Mouse (Mus musculus): Measurements from ENCODE around the gene Phyhipl.

Gene Phyhipl

GRCm38 (mm10) chr10:70655828-70656227 lies at the start of gene Phyhipl:
Gene Phyhipl, minus strand, starts transcription at chr10:70655965.
- DNase-seq = no peak

DNA sequence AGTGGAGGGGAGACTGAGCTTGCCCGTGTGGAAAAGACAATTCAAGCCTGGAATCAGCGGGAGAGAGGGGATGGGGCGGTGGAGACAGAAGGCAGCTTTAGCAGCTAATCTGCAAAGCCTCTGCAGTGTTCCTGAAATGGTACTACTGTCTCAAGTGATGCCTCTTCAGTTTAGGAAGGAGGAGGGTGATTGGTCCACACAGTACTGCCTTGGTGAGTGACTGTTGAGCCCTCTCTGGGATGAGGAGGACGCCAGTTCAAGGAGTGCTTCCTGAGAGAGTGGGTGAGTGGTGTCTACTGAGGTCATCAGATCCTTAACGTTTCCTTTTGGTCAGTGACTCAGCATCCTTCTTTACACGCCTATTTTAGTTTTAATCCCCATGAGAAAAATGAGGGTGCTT lies 47.4 kb upstream of the Phyhipl start:
- no peak for DNase-seq

DNA sequence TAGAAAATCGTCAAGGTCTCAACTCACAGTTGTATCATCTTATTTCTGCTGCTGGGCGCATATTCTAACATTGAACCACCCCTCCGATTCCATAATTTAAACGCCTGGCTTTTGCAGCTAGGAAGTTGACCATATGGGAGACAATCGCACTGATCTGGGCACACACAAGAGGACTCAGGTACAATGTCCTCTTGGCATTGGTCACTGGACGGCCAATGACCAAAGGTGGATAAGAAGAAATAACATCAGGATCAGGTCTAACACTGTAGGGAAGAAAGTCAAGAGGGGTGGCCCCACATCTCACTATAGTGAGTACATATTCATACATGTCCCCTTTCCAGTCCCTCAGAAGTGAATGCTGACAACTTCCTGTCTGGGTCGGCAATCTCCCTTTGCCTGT lies 43.8 kb upstream of the Phyhipl start:
- no peak for DNase-seq

- DNase-seq = no peak
Measured at GRCm38 (mm10) chr10:70698014-70698413, 42.2 kb upstream of the Phyhipl start.

GRCm38 (mm10) chr10:70696748-70697585 lies 41.2 kb upstream of the Phyhipl start:
- no peak for DNase-seq

- no peak for DNase-seq
Measured at GRCm38 (mm10) chr10:70689346-70689745, 33.6 kb upstream of the Phyhipl start.

- no peak for DNase-seq
Measured at GRCm38 (mm10) chr10:70688881-70689280, 33.1 kb upstream of the Phyhipl start.

DNA sequence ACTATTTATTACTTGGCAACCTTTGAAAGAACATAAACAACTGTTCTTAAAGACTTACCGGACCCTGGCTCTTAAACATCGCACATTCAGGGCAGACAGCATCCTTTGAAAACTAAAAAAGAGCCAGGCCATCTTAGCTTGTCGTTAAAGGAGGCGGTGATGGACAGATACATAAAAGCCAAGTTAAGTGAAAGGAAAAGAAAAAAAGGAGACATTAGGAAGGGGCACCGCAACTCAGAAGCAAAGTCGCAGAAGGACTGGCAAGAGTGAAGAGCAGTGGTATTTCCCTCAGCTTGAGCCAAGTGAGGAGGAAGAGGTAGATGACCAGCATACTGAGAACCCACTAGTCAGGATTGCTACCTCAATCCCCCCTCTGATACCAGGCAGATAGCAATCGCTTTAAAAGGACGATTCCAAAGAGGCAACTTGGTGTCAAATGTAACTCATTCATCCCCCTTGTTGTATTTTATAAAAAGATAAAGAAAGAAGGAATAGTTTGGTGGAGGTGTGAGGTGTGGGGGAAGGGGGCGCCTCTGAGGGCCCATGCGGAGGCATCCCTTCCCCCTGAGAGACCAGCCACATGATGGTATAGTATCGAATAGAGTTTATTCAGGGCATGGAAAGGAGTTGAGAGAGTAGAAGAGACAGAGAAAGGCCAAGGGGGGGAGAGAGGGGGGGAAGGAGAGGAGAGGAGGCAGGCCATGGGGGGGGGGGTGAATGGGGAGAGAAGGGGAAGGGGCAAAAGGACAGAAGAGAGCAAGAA lies 31.4 kb upstream of the Phyhipl start:
- no peak for DNase-seq

DNA sequence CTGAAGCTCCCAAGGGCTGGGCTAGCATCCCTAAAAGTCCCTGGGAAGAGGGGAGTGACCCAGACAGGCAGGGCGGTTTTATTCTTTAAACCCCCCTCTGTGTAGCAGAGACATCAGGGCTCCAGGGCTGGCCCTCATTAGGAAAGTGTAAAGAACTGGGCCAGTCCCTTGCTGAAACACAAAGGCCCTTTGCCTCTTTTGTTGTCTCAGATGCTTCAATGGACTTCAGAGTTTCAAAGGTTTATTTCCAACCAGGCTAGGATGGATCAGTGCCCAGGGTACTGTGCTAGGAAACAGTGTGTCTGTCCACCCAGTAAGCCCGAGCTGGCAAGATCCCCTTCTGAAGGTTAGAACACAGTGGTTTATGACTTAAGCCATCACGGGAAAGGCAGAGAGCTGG lies 30.7 kb upstream of the Phyhipl start:
- DNase-seq = peak; percentile 16

GRCm38 (mm10) chr10:70683508-70683907 lies 27.7 kb upstream of the Phyhipl start:
- no peak for DNase-seq

DNA sequence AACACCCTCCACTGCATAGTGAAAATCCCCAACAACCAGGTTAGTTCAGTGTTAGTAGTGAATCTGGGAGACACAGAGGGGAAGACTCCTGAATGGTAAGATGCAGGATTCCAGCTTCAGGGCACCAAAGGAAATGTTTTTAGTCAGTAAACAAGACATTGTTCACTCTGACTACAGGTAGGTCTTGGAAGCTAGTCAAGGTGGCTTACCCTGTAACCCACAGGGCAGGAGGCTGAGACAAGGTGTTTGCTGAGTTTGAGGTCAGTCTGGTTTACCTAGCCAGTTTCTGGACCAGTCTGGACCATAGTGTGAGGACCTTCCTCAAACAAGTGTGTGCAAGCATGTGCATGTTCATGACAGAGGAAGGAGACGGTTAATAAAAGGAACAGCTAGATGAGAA lies 22.2 kb upstream of the Phyhipl start:
- DNase-seq = no peak

GRCm38 (mm10) chr10:70656272-70656671 lies 507 bp upstream of the Phyhipl start:
- no peak for DNase-seq

- no peak for DNase-seq
Measured at GRCm38 (mm10) chr10:70654655-70655054, 1.1 kb downstream of the Phyhipl start.

DNA sequence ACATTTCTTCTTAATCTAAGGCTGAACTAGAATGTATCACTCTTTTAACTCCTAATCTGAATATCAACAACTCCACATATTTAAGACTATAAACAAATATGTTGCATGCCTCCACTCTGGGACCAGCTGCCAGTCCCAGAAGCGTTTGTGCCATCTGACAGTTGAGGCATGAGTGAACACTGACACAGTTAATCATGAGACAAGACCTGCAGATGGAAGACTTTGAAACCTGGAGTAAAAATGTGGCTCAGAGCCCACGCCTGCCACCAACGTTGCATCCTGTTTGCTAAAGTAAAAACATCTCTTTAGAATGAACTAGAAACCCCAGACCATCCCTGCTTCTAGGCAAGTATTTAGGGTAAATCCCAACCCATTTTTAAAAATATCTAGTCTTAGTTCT lies 1.6 kb downstream of the Phyhipl start:
- no peak for DNase-seq

- no peak for DNase-seq
Measured at GRCm38 (mm10) chr10:70651769-70652648, 3.8 kb downstream of the Phyhipl start.

DNA sequence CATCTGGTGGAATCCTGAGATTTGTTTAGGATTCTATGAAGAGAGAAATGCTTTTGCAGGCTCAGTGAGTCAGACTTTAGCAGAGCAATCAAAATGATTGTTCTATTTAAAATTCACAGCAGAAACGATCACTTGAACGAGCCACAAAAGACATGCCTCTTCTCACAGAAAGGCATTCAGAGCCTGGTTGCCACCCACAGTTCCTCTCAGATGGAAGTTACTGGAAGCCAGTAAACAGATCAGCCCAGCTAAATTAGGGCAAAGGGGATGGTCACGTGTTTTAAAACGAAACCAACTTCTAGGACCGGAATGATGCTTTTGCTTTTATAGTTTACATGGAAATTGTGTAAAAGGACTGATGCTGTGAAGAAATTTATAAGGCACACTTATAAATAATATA lies 6.9 kb downstream of the Phyhipl start:
- peak; percentile 28 for DNase-seq

DNA sequence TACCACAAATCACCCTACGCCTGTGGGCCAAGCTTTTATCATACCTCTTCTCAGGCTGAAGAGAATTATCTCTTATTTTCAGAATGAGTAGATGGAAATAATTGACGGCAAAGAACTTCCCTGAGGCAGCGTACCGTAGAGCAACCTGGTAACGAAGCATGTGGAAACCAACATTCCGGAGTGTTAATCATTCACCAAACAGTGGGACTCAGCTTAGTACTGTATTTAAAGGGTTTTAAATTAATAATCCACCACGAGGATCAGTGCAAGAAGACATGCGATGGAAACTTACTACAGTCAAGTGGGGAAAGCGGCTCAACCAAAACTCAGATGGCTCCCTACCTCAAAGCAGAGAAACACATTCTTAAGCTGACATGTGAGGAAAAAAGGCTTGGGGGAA lies 12.6 kb downstream of the Phyhipl start:
- DNase-seq = no peak

DNA sequence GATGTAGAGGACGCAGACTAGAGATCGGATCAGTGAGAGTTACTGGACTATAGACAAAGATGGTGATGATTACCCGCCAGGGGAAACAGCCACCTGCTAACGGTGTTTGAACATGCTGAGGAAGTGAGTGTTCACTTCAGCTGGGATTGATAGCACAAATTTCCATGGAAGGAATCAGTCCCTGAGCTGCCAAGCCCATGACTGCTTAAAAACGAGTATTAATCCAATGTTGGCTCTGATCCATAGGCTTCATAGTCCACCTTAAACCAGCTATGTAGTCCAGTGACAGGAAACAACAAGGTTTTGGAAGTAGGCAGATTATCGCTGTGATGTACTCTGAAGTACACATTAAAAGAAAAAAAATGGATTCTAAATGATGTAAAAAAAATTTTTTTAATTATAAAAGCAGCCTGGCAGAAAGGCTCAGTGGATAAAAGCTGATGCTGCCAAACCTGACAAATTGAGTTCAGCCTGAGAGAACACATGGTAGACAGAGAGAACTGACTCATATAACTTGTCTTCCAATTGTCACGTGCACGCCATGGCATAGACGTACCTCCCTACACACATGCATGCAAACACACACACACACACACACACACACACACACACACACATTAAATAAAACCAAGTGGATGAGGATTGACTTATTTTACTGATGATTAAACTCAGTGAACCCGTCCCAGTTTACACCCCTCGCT lies 14.7 kb downstream of the Phyhipl start:
- DNase-seq = no peak

DNA sequence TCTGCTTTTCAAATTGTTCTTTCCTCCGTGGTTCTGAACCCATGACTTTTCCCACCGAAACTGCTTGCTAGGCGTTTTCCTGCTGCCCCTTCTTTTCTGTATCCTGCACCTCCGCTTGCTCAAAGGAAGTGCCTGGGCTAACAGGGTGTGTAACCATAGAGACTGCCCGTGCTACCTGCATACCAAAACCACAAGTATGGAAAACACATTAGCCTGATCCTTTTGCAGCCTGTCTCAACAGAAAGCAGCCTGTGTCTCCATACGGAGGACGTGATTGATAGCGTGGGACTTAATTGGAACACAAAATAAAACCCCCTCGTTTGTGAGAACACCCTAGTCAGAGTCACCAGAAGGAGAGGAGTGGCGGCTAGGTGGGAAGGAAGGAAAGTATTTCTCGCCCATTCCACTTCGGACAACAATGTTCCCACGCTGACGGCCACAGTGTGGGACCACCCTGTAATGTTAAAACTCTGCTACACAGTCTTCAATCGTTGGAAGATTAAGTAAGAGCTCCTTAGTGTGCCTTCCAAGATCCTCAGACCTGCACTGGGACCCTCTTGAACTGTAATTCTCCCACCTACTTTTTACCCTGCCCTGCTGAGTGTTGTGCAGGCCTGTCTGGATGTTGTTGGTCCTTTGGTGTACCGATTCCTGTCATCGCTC lies 15.6 kb downstream of the Phyhipl start:
- DNase-seq = no peak

GRCm38 (mm10) chr10:70637640-70638328 lies 18.0 kb downstream of the Phyhipl start:
- DNase-seq = no peak

DNA sequence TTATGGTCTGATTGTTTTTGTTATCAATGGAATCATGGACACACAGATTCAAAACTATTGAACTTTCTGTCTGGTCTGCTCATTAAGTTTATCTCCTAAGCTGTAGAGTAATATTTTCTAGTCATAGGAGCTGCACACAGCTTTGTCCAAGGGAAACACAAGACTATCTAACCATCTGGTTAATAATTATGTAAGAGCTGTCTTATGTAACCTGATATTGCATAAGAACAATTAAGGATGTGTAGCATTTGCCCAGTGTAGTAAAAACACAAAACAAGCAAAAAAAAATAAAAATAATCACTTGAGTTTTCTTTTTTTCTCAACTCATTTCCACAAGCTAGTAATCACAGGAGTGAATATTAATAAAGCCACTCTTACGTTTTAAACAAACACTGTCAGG lies 20.5 kb downstream of the Phyhipl start:
- no peak for DNase-seq
